ENCODE assay signal across 20 mouse cellular contexts in genomic region chr2:45593765-45594164, GRCm38 (mm10).
DNase-seq lines count a peak whose midpoint lies in the region; ATAC-seq and TF ChIP-seq lines count a peak whose summit lies in the region.
"Had no signal": no experiment of that assay in that cellular context is flagged by ENCODE, and none has a peak within 500 bp of the region (broad histone marks: within the 10 kb centered on the region; RNA-seq: fewer than 3 reads in every experiment).

No protein-coding gene starts in this region.

- 0 out of 2 replicates have a peak, but pooled peaks have one; percentile 17 for ATAC-seq in granulocyte monocyte progenitor cell, adult 5-6 weeks (replicated peaks; ENCODE audit: poor library complexity, severe bottlenecking)
- ATAC-seq in liver, postnatal 0 days = no peak
- ATAC-seq: hindbrain, postnatal 0 days; midbrain, embryonic 16.5 days had no signal

- no peak overlapping the region for H3K4me2 ChIP-seq in liver, postnatal 0 days (ENCODE audit: low read depth, low read length)
- H3K4me2 ChIP-seq: embryonic facial prominence, embryonic 13.5 days; lung, embryonic 14.5 days had no signal

- no peak overlapping the region for H3K4me3 ChIP-seq in heart, embryonic 10.5 days
- no peak overlapping the region for H3K4me3 ChIP-seq in liver, postnatal 0 days (ENCODE audit: low read depth, low read length)
- H3K4me3 ChIP-seq: embryonic facial prominence, embryonic 13.5 days; heart, adult 2 months; megakaryocyte, embryonic 14.5 days had no signal

- H3K4me1 ChIP-seq in heart, embryonic 10.5 days = no peaks in the 10 kb centered on the region
- no peaks in the 10 kb centered on the region for H3K4me1 ChIP-seq in liver, postnatal 0 days (ENCODE audit: insufficient read depth)
- H3K4me1 ChIP-seq: embryonic facial prominence, embryonic 13.5 days had no signal

- intact Hi-C loops in heart, postnatal 10 days (cut with DNase I) = no loop called here

- H3K27me3 ChIP-seq in heart, embryonic 10.5 days (ENCODE audit: insufficient read depth, poor library complexity, severe bottlenecking) = no peaks in the 10 kb centered on the region
- no peaks in the 10 kb centered on the region for H3K27me3 ChIP-seq in liver, postnatal 0 days (ENCODE audit: insufficient read depth, low read length)
- H3K27me3 ChIP-seq: CH12.LX; embryonic facial prominence, embryonic 13.5 days had no signal

- peak; percentile 29 to 31 for DNase-seq in heart, postnatal 10 days
- no peak for DNase-seq in heart, embryonic 10.5 days (ENCODE audit: low spot score)
- peak; percentile 92 for DNase-seq in 3T3-L1 (ENCODE audit: low read depth, low spot score)
- peak; percentile 45 for DNase-seq in Muller cell, postnatal 12 days (ENCODE audit: inconsistent ontology term)
- no peak for DNase-seq in layer of hippocampus, postnatal 10 days (ENCODE audit: low spot score in 2 of 2)
- no peak for DNase-seq in liver, postnatal 0 days
- DNase-seq: cerebellum, adult 9-11 months; kidney, adult 2 months; kidney, postnatal 14 days; layer of hippocampus, adult 9-11 months; liver; lung, embryonic 14.5 days; thymus, adult 18-20 months had no signal

- no peaks in the 10 kb centered on the region for H3K36me3 ChIP-seq in heart, embryonic 10.5 days
- H3K36me3 ChIP-seq in liver, postnatal 0 days (replicated peaks; ENCODE audit: insufficient read depth, low read length) = no peaks in the 10 kb centered on the region
- H3K36me3 ChIP-seq: embryonic facial prominence, embryonic 13.5 days had no signal

- H3K9ac ChIP-seq in liver, postnatal 0 days (replicated peaks) = no peak overlapping the region
- H3K9ac ChIP-seq: embryonic facial prominence, embryonic 13.5 days; lung, embryonic 14.5 days had no signal

- no peak for TF ChIP-seq EP300 in liver, postnatal 0 days (IDR thresholded peaks at IDR 0.05; ENCODE audit: low read depth)

- no peak overlapping the region for H3K27ac ChIP-seq in heart, embryonic 10.5 days
- H3K27ac ChIP-seq in liver, postnatal 0 days (ENCODE audit: low read depth) = no peak overlapping the region
- H3K27ac ChIP-seq: embryonic facial prominence, embryonic 13.5 days; heart, adult 2 months; hindbrain, postnatal 0 days had no signal

- no peaks in the 10 kb centered on the region for H3K9me3 ChIP-seq in heart, embryonic 10.5 days
- no peaks in the 10 kb centered on the region for H3K9me3 ChIP-seq in liver, postnatal 0 days (ENCODE audit: low read length)
- H3K9me3 ChIP-seq: embryonic facial prominence, embryonic 13.5 days; megakaryocyte, embryonic 14.5 days had no signal

- WGBS in heart, embryonic 10.5 days = 83% methylated on average over 4 of the region's 4 CpGs
- 78% methylated on average over 4 of the region's 4 CpGs for WGBS in liver, postnatal 0 days (ENCODE audit: insufficient replicate concordance)

- no peak for TF ChIP-seq CTCF in liver, postnatal 0 days (IDR thresholded peaks at IDR 0.05; ENCODE audit: low read depth)

Comparison
In these comparisons a context has a peak if more than half of its experiments do, and no peak if none do; other contexts are left out.
1. DNase-seq: peak in heart, postnatal 10 days (2 of 2), 3T3-L1 (single experiment) and Muller cell, postnatal 12 days (single experiment); none in heart, embryonic 10.5 days (single experiment), layer of hippocampus, postnatal 10 days (0 of 2) and liver, postnatal 0 days (single experiment).